Mouse (Mus musculus) forebrain, embryonic 14.5 days (tissue): ENCODE results near the gene Trim10. TPM values are rescaled to one million over a fixed set of nuclear protein-coding genes. Genes with fewer than 3 reads are reported as not detected.

Source experiments
- ATAC-seq: fragments of 200-750 bp; cut with Nextera tagmentation; 2 replicates; pipeline ENCODE4 v1.8.0; 2017; ENCODE audit warnings: mild to moderate bottlenecking, moderate library complexity
- DNase-seq: peaks from one replicate; pipeline ENCODE4 v3.0.0-alpha.2; 2015; ENCODE audit warnings: low spot score
- H3K27ac ChIP-seq: fragments of 300-500 bp; sonication (generic); 2 replicates; pipeline ENCODE4 v1.5.1; 2014; ENCODE audit warnings: low read depth, mild to moderate bottlenecking, control low read depth, low read length, moderate library complexity
- H3K27me3 ChIP-seq: fragments of 300-500 bp; sonication (generic); replicated peaks from 2 replicates; pipeline ENCODE4 v1.6.1; 2014; ENCODE audit warnings: low read length, control low read depth, mixed read lengths; ENCODE audit not compliant: control insufficient read depth, insufficient read depth
- H3K36me3 ChIP-seq: fragments of 300-500 bp; sonication (generic); 2 replicates; pipeline ENCODE4 v1.6.1; 2014; ENCODE audit warnings: low read length, control low read depth; ENCODE audit not compliant: control insufficient read depth, insufficient read depth
- H3K4me1 ChIP-seq: fragments of 300-500 bp; sonication (generic); 2 replicates; pipeline ENCODE4 v1.6.1; 2014; ENCODE audit warnings: antibody characterized with exemption, low read length, control low read depth; ENCODE audit not compliant: control insufficient read depth, insufficient read depth
- H3K4me2 ChIP-seq: fragments of 300-500 bp; sonication (generic); 2 replicates; pipeline ENCODE4 v1.6.1; 2014; ENCODE audit warnings: mild to moderate bottlenecking, control low read depth, low read length
- H3K4me3 ChIP-seq: fragments of 300-500 bp; sonication (generic); 2 replicates; pipeline ENCODE4 v1.5.1; 2014; ENCODE audit warnings: low read depth, low read length, control low read depth
- H3K9ac ChIP-seq: fragments of 300-500 bp; sonication (generic); 2 replicates; pipeline ENCODE4 v1.6.1; 2014; ENCODE audit warnings: mild to moderate bottlenecking, low read length, control low read depth, moderate library complexity
- H3K9me3 ChIP-seq: fragments of 300-500 bp; sonication (generic); replicated peaks from 2 replicates; pipeline ENCODE4 v1.6.1; 2016; ENCODE audit warnings: low read length, control low read depth, mixed read lengths; ENCODE audit not compliant: control insufficient read depth
- WGBS: fragments of 180-500 bp; shearing (Covaris S2); extraction: QIAGEN DNeasy Blood & Tissue Kit; methylation state at CpG from one replicate; pipeline ENCODE4 v1.1.7; 2014; 5-methylcytosine and 5-hydroxymethylcytosine counted together
- polyA plus RNA-seq: library from polyadenylated mRNA; unstranded; fragments of >200 nt; fragmentation: Nextera tagmentation; extraction: Ambion mirVana; gene quantifications from 2 replicates; pipeline ENCODE4 v1.2.1, GENCODE M21; 2014

The Trim10 gene
- polyA plus RNA-seq, 1 experiment from 2014 or later: 1.1 TPM

GRCm38 (mm10) chr17:36851200-36851599, 18.2 kb upstream of the Trim10 start:
- Histone ChIP-seq H3K27me3 (no peaks in the 10 kb centered on the region), H3K36me3 (peaks cover 54% of the 10 kb centered on the region), H3K4me2 (no peak overlapping the region), H3K9ac (no peak overlapping the region), H3K4me3 (no peak overlapping the region), H3K4me1 (no peaks in the 10 kb centered on the region), H3K27ac (no peak overlapping the region), H3K9me3 (no peaks in the 10 kb centered on the region)
- DNase-seq (no peak), ATAC-seq (no peak)
- 75% methylated on average over 5 of the region's 5 CpGs for WGBS

- H3K4me2 ChIP-seq: no peak overlapping the region
- no peak overlapping the region for H3K9ac ChIP-seq
- H3K9me3 ChIP-seq: no peaks in the 10 kb centered on the region
- no peak overlapping the region for H3K4me3 ChIP-seq
- H3K36me3 ChIP-seq: peaks cover 58% of the 10 kb centered on the region
- no peaks in the 10 kb centered on the region for H3K27me3 ChIP-seq
- 89% methylated on average over 5 of the region's 5 CpGs for WGBS
- no peak overlapping the region for H3K27ac ChIP-seq
- H3K4me1 ChIP-seq: no peaks in the 10 kb centered on the region
- ATAC-seq (no peak), DNase-seq (no peak)
Measured at GRCm38 (mm10) chr17:36851627-36852026, 17.7 kb upstream of the Trim10 start.

GRCm38 (mm10) chr17:36855484-36855883, 13.9 kb upstream of the Trim10 start:
- no peak for ATAC-seq
- DNase-seq: no peak
- 92% methylated on average over 3 of the region's 3 CpGs for WGBS
- Histone ChIP-seq H3K4me3 (no peak overlapping the region), H3K27me3 (no peaks in the 10 kb centered on the region), H3K27ac (no peak overlapping the region), H3K4me2 (no peak overlapping the region), H3K9ac (no peak overlapping the region), H3K4me1 (no peaks in the 10 kb centered on the region), H3K36me3 (peaks cover 91% of the 10 kb centered on the region), H3K9me3 (no peaks in the 10 kb centered on the region)

GRCm38 (mm10) chr17:36856236-36856635, 13.1 kb upstream of the Trim10 start:
- Histone ChIP-seq H3K4me1 (no peaks in the 10 kb centered on the region), H3K36me3 (peaks cover 83% of the 10 kb centered on the region), H3K4me2 (no peak overlapping the region), H3K4me3 (no peak overlapping the region), H3K27me3 (no peaks in the 10 kb centered on the region), H3K9ac (no peak overlapping the region), H3K9me3 (no peaks in the 10 kb centered on the region), H3K27ac (no peak overlapping the region)
- 95% methylated on average over 4 of the region's 4 CpGs for WGBS
- ATAC-seq (no peak), DNase-seq (no peak)

GRCm38 (mm10) chr17:36858181-36858580, 11.2 kb upstream of the Trim10 start:
- 86% methylated on average over 3 of the region's 3 CpGs for WGBS
- Histone ChIP-seq H3K27ac (no peak overlapping the region), H3K4me1 (no peaks in the 10 kb centered on the region), H3K4me2 (no peak overlapping the region), H3K4me3 (no peak overlapping the region), H3K27me3 (no peaks in the 10 kb centered on the region), H3K36me3 (peaks cover 65% of the 10 kb centered on the region), H3K9me3 (no peaks in the 10 kb centered on the region), H3K9ac (no peak overlapping the region)
- no peak for ATAC-seq
- DNase-seq: no peak

- peaks cover 32% of the 10 kb centered on the region for H3K36me3 ChIP-seq
- H3K4me2 ChIP-seq: no peak overlapping the region
- WGBS: 75% methylated on average over 2 of the region's 2 CpGs
- no peaks in the 10 kb centered on the region for H3K9me3 ChIP-seq
- no peaks in the 10 kb centered on the region for H3K4me1 ChIP-seq
- DNase-seq: no peak
- no peak overlapping the region for H3K27ac ChIP-seq
- H3K9ac ChIP-seq: no peak overlapping the region
- H3K4me3 ChIP-seq: no peak overlapping the region
- no peaks in the 10 kb centered on the region for H3K27me3 ChIP-seq
- ATAC-seq: no peak
Measured at GRCm38 (mm10) chr17:36861680-36862079, 7.7 kb upstream of the Trim10 start.

GRCm38 (mm10) chr17:36866719-36867527, 2.5 kb upstream of the Trim10 start, which contains the start of gene Trim15:
Gene Trim15 (minus strand): TSS chr17:36867210.
- DNase-seq: peak; percentile 7

GRCm38 (mm10) chr17:36868836-36869235, 538 bp upstream of the Trim10 start:
- H3K27ac ChIP-seq: no peak overlapping the region
- H3K9ac ChIP-seq: no peak overlapping the region
- ATAC-seq: no peak
- 78% methylated on average over 2 of the region's 2 CpGs for WGBS
- H3K4me2 ChIP-seq: no peak overlapping the region
- no peak overlapping the region for H3K4me3 ChIP-seq
- no peaks in the 10 kb centered on the region for H3K9me3 ChIP-seq
- H3K4me1 ChIP-seq: no peaks in the 10 kb centered on the region
- H3K36me3 ChIP-seq: no peaks in the 10 kb centered on the region
- no peak for DNase-seq
- no peaks in the 10 kb centered on the region for H3K27me3 ChIP-seq

More at GRCm38 (mm10) chr17:36866719-36867527, 2.5 kb upstream of the Trim10 start, which contains the start of gene Trim15:
- H3K9me3 ChIP-seq: no peaks in the 10 kb centered on the region
- H3K4me1 ChIP-seq: no peaks in the 10 kb centered on the region
- no peaks in the 10 kb centered on the region for H3K36me3 ChIP-seq
- 11% methylated on average over 28 of the region's 29 CpGs for WGBS
- peak within 1 kb of the TSS; percentile 8 for H3K4me3 ChIP-seq
- no peak within 1 kb of the TSS for H3K9ac ChIP-seq
- peak within 1 kb of the TSS; percentile 35 for H3K4me2 ChIP-seq
- ATAC-seq: peak; percentile 26; the same call in 1 of the 2 replicates
- H3K27me3 ChIP-seq: no peaks in the 10 kb centered on the region
- H3K27ac ChIP-seq: no peak within 1 kb of the TSS
